Mouse (Mus musculus) stomach, embryonic 16.5 days (tissue): Measurements from ENCODE around the gene Lyrm9. TPM values are rescaled to one million over a fixed set of nuclear protein-coding genes. Genes with fewer than 3 reads are reported as not detected.

Experiments
- ATAC-seq: fragments of 200-750 bp; cut with Nextera tagmentation; 2 replicates; pipeline ENCODE4 v1.8.0; 2017; ENCODE audit warnings: moderate number of reproducible peaks, moderate TSS enrichment; ENCODE audit not compliant: insufficient read depth, low FRiP score
- H3K27ac ChIP-seq: fragments of 300-500 bp; sonication (generic); 2 replicates; pipeline ENCODE4 v1.5.1; 2014; ENCODE audit warnings: low read length
- H3K27me3 ChIP-seq: fragments of 300-500 bp; sonication (generic); 2 replicates; pipeline ENCODE4 v1.6.1; 2014; ENCODE audit warnings: low read length, control low read depth, mixed read lengths; ENCODE audit not compliant: control insufficient read depth, insufficient read depth
- H3K36me3 ChIP-seq: fragments of 300-500 bp; sonication (generic); 2 replicates; pipeline ENCODE4 v1.6.1; 2014; ENCODE audit warnings: low read length; ENCODE audit not compliant: control insufficient read depth, insufficient read depth
- H3K4me1 ChIP-seq: fragments of 300-500 bp; sonication (generic); 2 replicates; pipeline ENCODE4 v1.6.1; 2014; ENCODE audit warnings: low read length, control low read depth, mixed read lengths; ENCODE audit not compliant: control insufficient read depth, insufficient read depth
- H3K4me2 ChIP-seq: fragments of 300-500 bp; sonication (generic); 2 replicates; pipeline ENCODE4 v1.6.1; 2014; ENCODE audit warnings: low read depth, low read length, mixed read lengths
- H3K4me3 ChIP-seq: fragments of 300-500 bp; sonication (generic); replicated peaks from 2 replicates; pipeline ENCODE4 v1.5.1; 2014; ENCODE audit warnings: mild to moderate bottlenecking, low read length
- H3K9ac ChIP-seq: fragments of 300-500 bp; sonication (generic); 2 replicates; pipeline ENCODE4 v1.6.1; 2014; ENCODE audit warnings: low read length
- H3K9me3 ChIP-seq: fragments of 300-500 bp; sonication (generic); replicated peaks from 2 replicates; pipeline ENCODE4 v1.6.1; 2016; ENCODE audit warnings: low read length, control low read depth; ENCODE audit not compliant: control insufficient read depth
- WGBS: fragments of 180-500 bp; shearing (Covaris S2); extraction: QIAGEN DNeasy Blood & Tissue Kit; methylation state at CpG from one replicate; pipeline ENCODE4 v1.1.7; 2014; 5-methylcytosine and 5-hydroxymethylcytosine counted together
- polyA plus RNA-seq: library from polyadenylated mRNA; unstranded; fragments of >200 nt; fragmentation: Nextera tagmentation; extraction: Ambion mirVana; gene quantifications from 2 replicates; pipeline ENCODE4 v1.2.1, GENCODE M21; 2015

Gene Lyrm9
- polyA plus RNA-seq, 1 experiment from 2014 or later, result 20.0 TPM

GRCm38 (mm10) chr11:78839491-78839890 is 13.1 kb downstream of the Lyrm9 start:
- Histone ChIP-seq H3K4me1 (no peaks in the 10 kb centered on the region), H3K36me3 (no peaks in the 10 kb centered on the region), H3K27me3 (no peaks in the 10 kb centered on the region), H3K4me2 (no peak overlapping the region), H3K4me3 (no peak overlapping the region), H3K9me3 (no peaks in the 10 kb centered on the region), H3K27ac (no peak overlapping the region), H3K9ac (no peak overlapping the region)
- 68% methylated on average over 14 of the region's 14 CpGs for WGBS
- ATAC-seq, result no peak

GRCm38 (mm10) chr11:78840141-78840540 is 13.8 kb downstream of the Lyrm9 start:
- H3K36me3 ChIP-seq, result no peaks in the 10 kb centered on the region
- H3K27me3 ChIP-seq, result no peaks in the 10 kb centered on the region
- H3K9me3 ChIP-seq, result no peaks in the 10 kb centered on the region
- no peaks in the 10 kb centered on the region for H3K4me1 ChIP-seq
- H3K4me2 ChIP-seq, result no peak overlapping the region
- 42% methylated on average over 5 of the region's 5 CpGs for WGBS
- H3K4me3 ChIP-seq, result no peak overlapping the region
- no peak overlapping the region for H3K9ac ChIP-seq
- no peak for ATAC-seq
- H3K27ac ChIP-seq, result no peak overlapping the region

- 88% methylated on average over 8 of the region's 8 CpGs for WGBS
- no peaks in the 10 kb centered on the region for H3K36me3 ChIP-seq
- H3K4me1 ChIP-seq, result no peaks in the 10 kb centered on the region
- no peak overlapping the region for H3K4me2 ChIP-seq
- no peaks in the 10 kb centered on the region for H3K27me3 ChIP-seq
- no peak for ATAC-seq
- no peak overlapping the region for H3K4me3 ChIP-seq
- no peak overlapping the region for H3K27ac ChIP-seq
- no peaks in the 10 kb centered on the region for H3K9me3 ChIP-seq
- no peak overlapping the region for H3K9ac ChIP-seq
Measured at GRCm38 (mm10) chr11:78841987-78842386, 15.6 kb downstream of the Lyrm9 start.

GRCm38 (mm10) chr11:78846620-78847019 is 20.2 kb downstream of the Lyrm9 start:
- no peak overlapping the region for H3K27ac ChIP-seq
- no peak for ATAC-seq

GRCm38 (mm10) chr11:78847884-78848848 is 21.8 kb downstream of the Lyrm9 start:
- ATAC-seq, result no peak

More at GRCm38 (mm10) chr11:78846620-78847019, 20.2 kb downstream of the Lyrm9 start:
- Histone ChIP-seq H3K36me3 (no peaks in the 10 kb centered on the region), H3K4me1 (0 out of 2 replicates have a peak, but pooled peaks cover 2% of the 10 kb centered on the region), H3K4me2 (no peak overlapping the region), H3K9me3 (no peaks in the 10 kb centered on the region), H3K27me3 (no peaks in the 10 kb centered on the region), H3K9ac (no peak overlapping the region), H3K4me3 (no peak overlapping the region)
- WGBS, result 86% methylated on average over 4 of the region's 4 CpGs

GRCm38 (mm10) chr11:78849859-78850258 is 23.5 kb downstream of the Lyrm9 start:
- Histone ChIP-seq H3K4me3 (no peak overlapping the region), H3K4me2 (no peak overlapping the region), H3K4me1 (0 out of 2 replicates have a peak, but pooled peaks cover 4% of the 10 kb centered on the region), H3K27me3 (no peaks in the 10 kb centered on the region), H3K9me3 (no peaks in the 10 kb centered on the region), H3K36me3 (no peaks in the 10 kb centered on the region), H3K9ac (no peak overlapping the region), H3K27ac (no peak overlapping the region)
- ATAC-seq, result no peak
- 78% methylated on average over 3 of the region's 3 CpGs for WGBS

More at GRCm38 (mm10) chr11:78847884-78848848, 21.8 kb downstream of the Lyrm9 start:
- no peaks in the 10 kb centered on the region for H3K27me3 ChIP-seq
- 44% methylated on average over 7 of the region's 7 CpGs for WGBS
- no peak overlapping the region for H3K4me3 ChIP-seq
- no peaks in the 10 kb centered on the region for H3K9me3 ChIP-seq
- no peak overlapping the region for H3K4me2 ChIP-seq
- H3K9ac ChIP-seq, result no peak overlapping the region
- no peak overlapping the region for H3K27ac ChIP-seq
- no peaks in the 10 kb centered on the region for H3K36me3 ChIP-seq
- 0 out of 2 replicates have a peak, but pooled peaks cover 4% of the 10 kb centered on the region for H3K4me1 ChIP-seq

GRCm38 (mm10) chr11:78851216-78851870 is 25.0 kb downstream of the Lyrm9 start:
- Histone ChIP-seq H3K4me2 (no peak overlapping the region), H3K9me3 (no peaks in the 10 kb centered on the region), H3K4me3 (no peak overlapping the region), H3K36me3 (no peaks in the 10 kb centered on the region), H3K9ac (no peak overlapping the region), H3K27me3 (no peaks in the 10 kb centered on the region), H3K27ac (no peak overlapping the region), H3K4me1 (0 out of 2 replicates have a peak, but pooled peaks cover 4% of the 10 kb centered on the region)
- 44% methylated on average over 9 of the region's 9 CpGs for WGBS
- no peak for ATAC-seq

GRCm38 (mm10) chr11:78851871-78852265 is 25.5 kb downstream of the Lyrm9 start:
- no peak overlapping the region for H3K27ac ChIP-seq
- no peak overlapping the region for H3K4me2 ChIP-seq
- no peaks in the 10 kb centered on the region for H3K36me3 ChIP-seq
- no peaks in the 10 kb centered on the region for H3K9me3 ChIP-seq
- ATAC-seq, result no peak
- 49% methylated on average over 6 of the region's 6 CpGs for WGBS
- H3K9ac ChIP-seq, result no peak overlapping the region
- H3K4me1 ChIP-seq, result 0 out of 2 replicates have a peak, but pooled peaks cover 4% of the 10 kb centered on the region
- no peak overlapping the region for H3K4me3 ChIP-seq
- H3K27me3 ChIP-seq, result no peaks in the 10 kb centered on the region

GRCm38 (mm10) chr11:78852529-78852928 is 26.1 kb downstream of the Lyrm9 start:
- Histone ChIP-seq H3K36me3 (no peaks in the 10 kb centered on the region), H3K27me3 (no peaks in the 10 kb centered on the region), H3K27ac (no peak overlapping the region), H3K4me3 (no peak overlapping the region), H3K4me1 (0 out of 2 replicates have a peak, but pooled peaks cover 4% of the 10 kb centered on the region), H3K9ac (no peak overlapping the region), H3K4me2 (no peak overlapping the region), H3K9me3 (no peaks in the 10 kb centered on the region)
- no peak for ATAC-seq
- WGBS, result 75% methylated on average over 11 of the region's 11 CpGs
